Mouse (Mus musculus) midbrain, embryonic 10.5 days (tissue): ENCODE results near the gene Hoxd11. TPM values are rescaled to one million over a fixed set of nuclear protein-coding genes. Genes with fewer than 3 reads are reported as not detected.
A peak's percentile ranks its signal among the peaks of the same experiment; 100 is the strongest.

Source experiments
- DNase-seq: peaks from one replicate; pipeline ENCODE4 v3.0.0-alpha.2; 2017; ENCODE audit warnings: low spot score
- H3K27ac ChIP-seq: fragments of 300-500 bp; sonication (generic); replicated peaks from 2 replicates; pipeline ENCODE4 v1.5.1; 2016; ENCODE audit warnings: mild to moderate bottlenecking
- H3K27me3 ChIP-seq: fragments of 300-500 bp; sonication (generic); 2 replicates; pipeline ENCODE4 v1.6.1; 2016; ENCODE audit warnings: low read depth, mild to moderate bottlenecking; ENCODE audit not compliant: poor library complexity, severe bottlenecking
- H3K36me3 ChIP-seq: fragments of 300-500 bp; sonication (generic); 2 replicates; pipeline ENCODE4 v1.6.1; 2016; ENCODE audit warnings: mild to moderate bottlenecking, moderate library complexity
- H3K4me1 ChIP-seq: fragments of 300-500 bp; sonication (generic); 2 replicates; pipeline ENCODE4 v1.6.1; 2016
- H3K4me3 ChIP-seq: fragments of 300-500 bp; sonication (generic); 2 replicates; pipeline ENCODE4 v1.5.1; 2016; ENCODE audit warnings: mild to moderate bottlenecking, moderate library complexity
- H3K9me3 ChIP-seq: fragments of 300-500 bp; sonication (generic); replicated peaks from 2 replicates; pipeline ENCODE4 v1.6.1; 2016; ENCODE audit warnings: mild to moderate bottlenecking
- WGBS: fragments of 180-500 bp; shearing (Covaris S2); methylation state at CpG from one replicate; pipeline ENCODE4 v1.1.7; 2016; 5-methylcytosine and 5-hydroxymethylcytosine counted together
- polyA plus RNA-seq: library from polyadenylated mRNA; unstranded; fragments of >200 nt; fragmentation: Nextera tagmentation; extraction: Ambion mirVana; gene quantifications from 2 replicates; pipeline ENCODE4 v1.2.1, GENCODE M21; 2016

Gene Hoxd11
- polyA plus RNA-seq, 1 experiment from 2014 or later = not detected

GRCm38 (mm10) chr2:74668370-74669229 lies 10.8 kb upstream of the Hoxd11 start:
- Histone ChIP-seq H3K36me3 (no peaks in the 10 kb centered on the region), H3K4me1 (peaks cover 19% of the 10 kb centered on the region), H3K27ac (no peak overlapping the region), H3K4me3 (peak overlapping the region; percentile 51), H3K27me3 (peaks cover 100% of the 10 kb centered on the region), H3K9me3 (no peaks in the 10 kb centered on the region)
- WGBS = under 1% methylated on average over 73 of the region's 74 CpGs
- peak; percentile 74 for DNase-seq

GRCm38 (mm10) chr2:74669230-74669578 lies 10.2 kb upstream of the Hoxd11 start:
- H3K4me1 ChIP-seq = peaks cover 23% of the 10 kb centered on the region
- H3K36me3 ChIP-seq = no peaks in the 10 kb centered on the region
- WGBS = 0% methylated on average over 3 of the region's 3 CpGs
- no peaks in the 10 kb centered on the region for H3K9me3 ChIP-seq
- DNase-seq = no peak
- no peak overlapping the region for H3K27ac ChIP-seq
- H3K27me3 ChIP-seq = peaks cover 100% of the 10 kb centered on the region
- no peak overlapping the region for H3K4me3 ChIP-seq

GRCm38 (mm10) chr2:74669650-74670235 lies 9.6 kb upstream of the Hoxd11 start:
- H3K9me3 ChIP-seq = no peaks in the 10 kb centered on the region
- no peak overlapping the region for H3K4me3 ChIP-seq
- peak; percentile 45 for DNase-seq
- H3K4me1 ChIP-seq = peaks cover 23% of the 10 kb centered on the region
- 3% methylated on average over 14 of the region's 14 CpGs for WGBS
- H3K27ac ChIP-seq = no peak overlapping the region
- H3K36me3 ChIP-seq = no peaks in the 10 kb centered on the region
- peaks cover 100% of the 10 kb centered on the region for H3K27me3 ChIP-seq

- DNase-seq = no peak
- H3K4me3 ChIP-seq = no peak overlapping the region
- no peaks in the 10 kb centered on the region for H3K9me3 ChIP-seq
- H3K4me1 ChIP-seq = peaks cover 23% of the 10 kb centered on the region
- no peaks in the 10 kb centered on the region for H3K36me3 ChIP-seq
- no peak overlapping the region for H3K27ac ChIP-seq
- WGBS = 2% methylated on average over 3 of the region's 3 CpGs
- peaks cover 100% of the 10 kb centered on the region for H3K27me3 ChIP-seq
Measured at GRCm38 (mm10) chr2:74670632-74671188, 8.6 kb upstream of the Hoxd11 start.

- peaks cover 23% of the 10 kb centered on the region for H3K4me1 ChIP-seq
- peaks cover 100% of the 10 kb centered on the region for H3K27me3 ChIP-seq
- H3K4me3 ChIP-seq = no peak overlapping the region
- DNase-seq = peak; percentile 34
- no peaks in the 10 kb centered on the region for H3K9me3 ChIP-seq
- H3K27ac ChIP-seq = no peak overlapping the region
- H3K36me3 ChIP-seq = no peaks in the 10 kb centered on the region
- 2% methylated on average over 5 of the region's 5 CpGs for WGBS
Measured at GRCm38 (mm10) chr2:74671847-74672246, 7.5 kb upstream of the Hoxd11 start.

- H3K4me1 ChIP-seq = peaks cover 22% of the 10 kb centered on the region
- H3K36me3 ChIP-seq = no peaks in the 10 kb centered on the region
- H3K27ac ChIP-seq = no peak overlapping the region
- peak; percentile 84 for DNase-seq
- peaks cover 100% of the 10 kb centered on the region for H3K27me3 ChIP-seq
- no peaks in the 10 kb centered on the region for H3K9me3 ChIP-seq
- H3K4me3 ChIP-seq = peak overlapping the region; percentile 38
- under 1% methylated on average over 40 of the region's 40 CpGs for WGBS
Measured at GRCm38 (mm10) chr2:74672481-74673362, 6.6 kb upstream of the Hoxd11 start.

- DNase-seq = no peak
- 2% methylated on average over 24 of the region's 24 CpGs for WGBS
Measured at GRCm38 (mm10) chr2:74673835-74674425, 5.4 kb upstream of the Hoxd11 start.

GRCm38 (mm10) chr2:74674881-74675665 lies 4.3 kb upstream of the Hoxd11 start, which contains the start of gene Hoxd12:
TSS of gene Hoxd12 (plus strand) at chr2:74675013.
- Histone ChIP-seq H3K9me3 (no peaks in the 10 kb centered on the region), H3K4me1 (peaks cover 11% of the 10 kb centered on the region; the same call in 1 of the 2 replicates), H3K4me3 (no peak within 1 kb of the TSS), H3K36me3 (no peaks in the 10 kb centered on the region), H3K27ac (no peak within 1 kb of the TSS), H3K27me3 (peaks cover 100% of the 10 kb centered on the region)
- DNase-seq = peak; percentile 54
- WGBS = 2% methylated on average over 47 of the region's 47 CpGs

More at GRCm38 (mm10) chr2:74673835-74674425, 5.4 kb upstream of the Hoxd11 start:
- Histone ChIP-seq H3K27me3 (peaks cover 100% of the 10 kb centered on the region), H3K27ac (no peak overlapping the region), H3K36me3 (no peaks in the 10 kb centered on the region), H3K4me3 (no peak overlapping the region), H3K9me3 (no peaks in the 10 kb centered on the region), H3K4me1 (peaks cover 11% of the 10 kb centered on the region; the same call in 1 of the 2 replicates)

GRCm38 (mm10) chr2:74675666-74676282 lies 3.6 kb upstream of the Hoxd11 start:
- H3K27ac ChIP-seq = no peak overlapping the region
- H3K36me3 ChIP-seq = no peaks in the 10 kb centered on the region
- no peak overlapping the region for H3K4me3 ChIP-seq
- peak; percentile 46 for DNase-seq
- peaks cover 11% of the 10 kb centered on the region; the same call in 1 of the 2 replicates for H3K4me1 ChIP-seq
- WGBS = 4% methylated on average over 24 of the region's 24 CpGs
- peaks cover 100% of the 10 kb centered on the region for H3K27me3 ChIP-seq
- H3K9me3 ChIP-seq = no peaks in the 10 kb centered on the region

GRCm38 (mm10) chr2:74676376-74677052 lies 2.8 kb upstream of the Hoxd11 start:
- 1% methylated on average over 9 of the region's 9 CpGs for WGBS
- H3K4me3 ChIP-seq = no peak overlapping the region
- peaks cover 100% of the 10 kb centered on the region for H3K27me3 ChIP-seq

More at GRCm38 (mm10) chr2:74676376-74677052, 2.8 kb upstream of the Hoxd11 start:
- Histone ChIP-seq H3K9me3 (no peaks in the 10 kb centered on the region), H3K36me3 (no peaks in the 10 kb centered on the region), H3K4me1 (peaks cover 11% of the 10 kb centered on the region; the same call in 1 of the 2 replicates), H3K27ac (no peak overlapping the region)
- DNase-seq = peak; percentile 35
